Mouse (Mus musculus) cerebellum, adult 11 months (tissue): ENCODE results near the gene Cdon.
A peak's percentile ranks its signal among the peaks of the same experiment; 100 is the strongest.

Source experiments
- DNase-seq: peaks from one replicate; pipeline ENCODE4 v3.0.0; 2022

Gene Cdon

GRCm38 (mm10) chr9:35438286-35439061 is 17.5 kb downstream of the Cdon start:
- DNase-seq: no peak

DNA sequence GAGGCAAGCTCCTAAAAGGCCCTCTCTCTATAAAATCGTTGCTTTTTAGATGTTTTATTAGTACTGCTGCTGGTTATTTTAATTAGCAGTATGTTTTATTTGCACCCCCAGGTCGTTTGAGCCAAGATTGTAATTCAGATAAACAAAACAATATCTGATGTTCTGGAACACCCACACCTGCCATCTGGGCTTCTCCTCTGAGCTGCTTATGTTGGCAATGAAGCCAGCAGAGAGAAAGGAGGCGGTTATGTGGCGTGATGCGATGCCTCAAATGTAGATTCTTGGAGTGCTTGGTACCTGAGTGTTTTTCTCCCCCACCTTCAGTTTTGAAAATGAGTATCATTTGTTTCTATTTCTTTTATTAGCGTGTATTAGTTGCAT is 18.1 kb downstream of the Cdon start:
- peak; percentile 51 for DNase-seq

GRCm38 (mm10) chr9:35439754-35440153 is 18.8 kb downstream of the Cdon start:
- no peak for DNase-seq

DNA sequence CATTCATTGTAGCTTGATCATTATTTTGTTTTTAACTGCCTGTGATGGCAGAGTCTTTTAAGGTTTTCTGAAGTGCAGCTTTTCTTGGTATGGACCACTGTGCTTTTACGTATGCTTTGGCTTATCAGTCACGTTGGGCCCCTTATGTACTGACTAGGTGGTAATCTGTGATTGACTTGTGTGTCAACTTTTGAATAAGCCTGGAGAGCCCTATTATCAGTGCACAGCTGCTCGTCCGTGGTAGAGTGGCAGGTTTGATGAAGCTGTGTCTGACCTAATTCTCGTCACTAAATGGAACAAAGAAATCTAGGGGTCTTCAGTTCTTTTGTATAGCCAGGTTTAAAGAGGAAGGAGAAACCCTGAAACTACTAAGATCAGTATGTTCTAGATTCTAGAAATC is 21.5 kb downstream of the Cdon start:
- no peak for DNase-seq

- no peak for DNase-seq
These were observed 22.9 kb downstream of the Cdon start for GRCm38 (mm10) chr9:35443618-35444511.

DNA sequence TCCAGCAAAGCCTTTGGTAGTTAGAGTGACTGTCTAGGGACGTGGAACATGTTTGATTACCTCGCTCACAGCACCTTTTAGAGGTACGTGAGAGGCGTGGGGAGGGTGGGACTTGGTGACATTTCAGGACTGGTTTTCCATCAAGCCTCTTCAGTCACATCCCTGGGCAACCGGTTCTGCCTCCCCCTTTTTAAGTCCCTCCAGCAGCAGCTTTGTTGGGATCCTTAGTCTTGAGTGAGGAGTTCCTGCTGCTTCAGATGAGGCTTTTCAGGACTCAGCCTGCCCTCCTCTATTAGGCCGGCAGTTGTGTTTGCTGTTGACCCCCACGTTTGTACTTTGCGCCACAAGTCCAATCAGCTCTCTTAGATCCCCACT is 23.6 kb downstream of the Cdon start:
- no peak for DNase-seq

- no peak for DNase-seq
These were observed 26.0 kb downstream of the Cdon start for GRCm38 (mm10) chr9:35446916-35447315.

- DNase-seq: no peak
These were observed 32.4 kb downstream of the Cdon start for GRCm38 (mm10) chr9:35453311-35453710.

DNA sequence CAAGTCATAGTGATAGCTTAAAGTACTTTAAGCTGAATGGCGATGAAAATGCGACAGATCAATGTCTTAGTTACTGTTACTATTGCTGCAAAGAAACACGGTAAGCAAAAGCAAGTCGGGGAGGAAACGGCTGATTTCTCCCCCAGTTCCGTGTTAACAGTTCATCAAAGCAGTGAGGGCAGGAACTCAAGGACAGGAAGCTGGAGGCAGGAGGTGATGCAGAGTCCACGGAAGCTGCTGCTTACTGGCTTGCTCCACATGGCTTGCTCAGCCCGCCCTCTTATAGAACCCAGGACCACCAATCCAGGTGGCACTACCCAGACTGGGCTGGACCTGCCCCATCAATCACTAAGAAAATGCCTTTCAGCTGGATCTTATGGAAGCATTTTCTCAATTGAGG is 38.7 kb downstream of the Cdon start:
- DNase-seq: no peak

GRCm38 (mm10) chr9:35467264-35467817 is 46.4 kb downstream of the Cdon start:
- DNase-seq: no peak

- DNase-seq: no peak
These were observed 48.0 kb downstream of the Cdon start for GRCm38 (mm10) chr9:35468913-35469312.

- no peak for DNase-seq
These were observed 53.3 kb downstream of the Cdon start for GRCm38 (mm10) chr9:35474104-35474724.

GRCm38 (mm10) chr9:35475394-35475793 is 54.5 kb downstream of the Cdon start:
- no peak for DNase-seq

- DNase-seq: no peak
These were observed 58.5 kb downstream of the Cdon start for GRCm38 (mm10) chr9:35479456-35479855.

GRCm38 (mm10) chr9:35482014-35482898 is 61.3 kb downstream of the Cdon start:
- no peak for DNase-seq

GRCm38 (mm10) chr9:35483949-35484348 is 63.0 kb downstream of the Cdon start:
- no peak for DNase-seq

DNA sequence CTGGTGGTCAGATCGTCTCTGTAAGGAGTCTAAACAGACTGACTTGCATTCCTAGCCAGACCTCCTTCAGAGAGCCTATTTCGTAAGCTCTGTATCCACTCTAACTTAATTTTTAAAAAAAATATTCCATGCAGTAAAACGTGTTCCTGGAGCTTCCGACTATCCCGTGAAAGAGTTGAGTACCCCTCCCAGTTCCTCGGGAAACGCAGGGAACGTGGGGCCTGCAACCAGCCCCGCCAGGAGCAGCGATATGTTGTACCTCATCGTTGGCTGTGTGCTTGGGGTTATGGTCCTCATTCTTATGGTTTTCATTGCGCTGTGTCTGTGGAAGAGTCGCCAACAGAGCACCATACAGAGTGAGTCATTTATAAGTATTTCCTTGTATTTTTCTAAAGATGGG is 65.7 kb downstream of the Cdon start:
- DNase-seq: no peak

DNA sequence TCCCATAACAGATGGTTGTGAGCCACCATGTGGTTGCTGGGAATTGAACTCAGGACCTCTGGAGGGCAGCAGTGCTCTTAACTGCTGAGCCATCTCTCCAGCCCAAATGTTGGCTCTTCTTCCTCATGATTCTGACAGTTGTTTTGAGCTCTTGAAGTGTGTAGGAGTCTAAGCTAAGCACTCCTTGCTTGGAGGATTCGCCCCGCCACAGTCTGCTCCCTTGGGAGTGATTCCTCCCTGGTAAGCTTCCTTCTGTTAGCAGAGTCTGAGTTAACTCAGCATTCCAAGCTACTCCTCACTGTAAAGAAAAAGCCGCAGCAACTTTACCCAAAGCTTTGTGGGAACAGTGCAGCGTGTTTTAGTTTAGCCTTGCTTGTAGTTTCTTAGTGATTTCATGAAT is 67.6 kb downstream of the Cdon start:
- DNase-seq: no peak

GRCm38 (mm10) chr9:35491109-35491866 is 70.4 kb downstream of the Cdon start:
- no peak for DNase-seq

DNA sequence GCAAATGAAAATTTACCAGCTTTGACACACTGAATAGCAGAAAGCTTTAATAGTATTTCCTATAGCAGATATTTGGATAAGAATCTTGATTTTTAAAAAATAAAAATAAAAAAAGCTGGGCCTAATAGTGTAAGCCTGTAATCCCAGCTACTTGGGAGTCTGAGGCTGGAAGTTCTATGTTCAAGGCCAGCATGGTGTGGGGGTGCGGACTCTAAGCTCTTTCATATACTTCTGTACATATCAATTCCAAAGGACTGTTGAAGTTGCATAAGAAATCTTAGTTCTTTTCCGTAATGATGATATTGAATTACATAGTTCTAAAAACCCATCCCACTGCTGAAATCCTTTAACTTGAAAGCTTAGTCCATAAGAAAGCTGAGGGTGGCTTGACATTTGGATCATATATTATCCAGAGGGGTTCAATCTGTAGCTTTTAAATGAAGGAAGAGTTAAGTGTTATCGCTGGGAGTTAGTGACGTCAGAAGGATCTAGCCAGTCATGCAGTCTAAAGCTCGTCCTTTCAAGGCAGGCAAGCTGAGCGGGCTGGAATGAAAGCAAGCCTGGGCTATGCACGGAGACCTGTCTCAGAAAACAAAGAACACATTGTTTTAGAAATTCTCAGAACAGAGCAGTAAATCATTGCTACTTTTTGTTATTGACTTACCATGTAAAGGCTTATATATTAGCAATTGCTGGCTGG is 72.3 kb downstream of the Cdon start:
- no peak for DNase-seq

- no peak for DNase-seq
These were observed 72.8 kb downstream of the Cdon start for GRCm38 (mm10) chr9:35493733-35494092.
